Mouse (Mus musculus) thymus, adult 2 months (tissue): ENCODE data around the gene Bsg.

ENCODE experiments used
- CTCF ChIP-seq: fragments of 200-500 bp; IDR thresholded peaks from 2 replicates; pipeline ENCODE4 v1.5.1; 2012; ENCODE audit warnings: mild to moderate bottlenecking, control low read depth, low read length, moderate library complexity, borderline replicate concordance; ENCODE audit not compliant: control insufficient read depth, poor library complexity, insufficient read depth; ENCODE audit errors: extremely low read depth
- POLR2A ChIP-seq: fragments of 200-500 bp; IDR thresholded peaks from 2 replicates; pipeline ENCODE4 v1.6.1; 2012; ENCODE audit warnings: mild to moderate bottlenecking, low read length, control low read depth, moderate library complexity; ENCODE audit not compliant: control insufficient read depth, poor library complexity, insufficient read depth; ENCODE audit errors: extremely low read depth

GRCm38 (mm10) chr10:79666493-79666892, 37.8 kb upstream of the Bsg start:
- TF ChIP-seq CTCF (no peak), POLR2A (no peak)
